Mouse (Mus musculus) E14TG2a.4 (cell line): ENCODE data around the gene Tnpo2.

Source experiments
- H3K27me3 ChIP-seq: 2 replicates; pipeline ENCODE4 v1.6.1; 2014; ENCODE audit warnings: low read length, control low read depth; ENCODE audit not compliant: insufficient read depth
- H3K36me3 ChIP-seq: 2 replicates; pipeline ENCODE4 v1.6.1; 2014; ENCODE audit warnings: low read length, control low read depth; ENCODE audit not compliant: insufficient read depth
- H3K4me1 ChIP-seq: replicated peaks from 2 replicates; pipeline ENCODE4 v1.6.1; 2014; ENCODE audit warnings: low read depth, low read length, control low read depth
- H3K4me3 ChIP-seq: replicated peaks from 2 replicates; pipeline ENCODE4 v1.5.1; 2014; ENCODE audit warnings: mild to moderate bottlenecking, low read length
- H3K9me3 ChIP-seq: 2 replicates; pipeline ENCODE4 v1.6.1; 2014; ENCODE audit warnings: low read length, control low read depth
- CTCF ChIP-seq: conservative IDR thresholded peaks from 2 replicates; pipeline ENCODE4 v1.5.1; 2014; ENCODE audit warnings: low read length
- NANOG ChIP-seq: IDR thresholded peaks from 2 replicates; pipeline ENCODE4 v1.6.1; 2014; ENCODE audit warnings: borderline replicate concordance, low read length, mixed read lengths
- POU5F1 ChIP-seq: IDR thresholded peaks from 2 replicates; pipeline ENCODE4 v1.6.1; 2014; ENCODE audit warnings: low read length, borderline replicate concordance

Tnpo2 gene

DNA sequence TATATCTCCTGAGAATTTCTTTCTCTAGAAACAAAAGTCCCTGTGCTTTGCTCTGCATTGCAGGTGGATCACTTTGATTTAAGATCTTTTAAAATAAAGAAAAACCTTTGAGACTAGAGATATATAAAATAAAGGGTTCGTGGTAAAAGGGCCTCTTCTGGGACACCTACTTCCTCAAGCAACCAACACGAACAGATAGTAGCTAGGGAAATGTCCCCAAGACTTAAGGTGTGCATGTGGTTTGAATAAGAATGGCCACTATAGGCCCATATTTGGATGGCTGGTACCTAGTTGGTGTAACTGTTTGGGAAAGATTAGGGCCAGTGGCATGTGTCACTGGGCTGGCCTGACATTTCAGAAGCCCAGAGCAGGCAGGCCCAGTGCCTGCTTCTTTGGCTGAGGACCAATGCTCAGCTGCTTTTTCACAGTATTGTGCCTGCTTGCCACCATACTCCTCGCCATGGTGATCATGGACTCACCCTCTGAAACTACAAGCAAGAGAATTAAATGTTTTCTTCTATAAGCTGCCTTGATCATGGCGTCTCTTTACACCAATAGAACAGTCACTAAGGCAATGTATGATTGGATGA, 63.5 kb downstream of the Tnpo2 start:
- no peaks in the 10 kb centered on the region for H3K27me3 ChIP-seq
- H3K9me3 ChIP-seq: 0 out of 2 replicates have a peak, but pooled peaks cover 3% of the 10 kb centered on the region
- H3K4me3 ChIP-seq: no peak overlapping the region
- peaks cover 17% of the 10 kb centered on the region for H3K4me1 ChIP-seq
- H3K36me3 ChIP-seq: peaks cover 33% of the 10 kb centered on the region
- no peak for TF ChIP-seq CTCF
- TF ChIP-seq NANOG: no peak
- no peak for TF ChIP-seq POU5F1
